Mouse (Mus musculus): ENCODE measurements around the gene Ccng1. TPM values are rescaled to one million over a fixed set of nuclear protein-coding genes. Genes with fewer than 3 reads are reported as not detected.
"Not testable (repeated sequence)": the region's sequence is repeated elsewhere in the genome, so short reads cannot be mapped to it uniquely, and the experiment has no call there.

Ccng1 gene
- total RNA-seq, 1 experiment = 252 TPM

DNA sequence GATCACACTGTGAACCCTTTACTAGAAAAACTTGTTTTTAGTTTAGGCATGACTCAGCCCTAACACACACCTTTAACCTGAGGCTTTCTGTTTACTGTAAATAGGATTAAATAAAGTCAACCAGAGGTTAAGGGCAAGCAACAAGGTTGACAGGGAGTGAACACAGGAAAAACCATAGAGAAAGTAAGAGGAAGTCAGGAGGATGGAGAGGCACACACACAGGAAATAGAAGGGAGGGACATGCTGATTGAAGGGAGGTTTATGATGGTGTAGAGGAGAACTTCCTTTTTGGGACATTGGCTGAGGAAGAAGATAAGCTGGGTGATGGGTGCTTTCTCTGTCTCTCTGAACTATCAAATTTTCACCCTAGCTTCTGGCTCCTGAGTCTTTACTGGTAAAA lies 36.8 kb downstream of the Ccng1 start:
- Histone ChIP-seq H3K36me3 (ENCODE audit: control insufficient read depth, insufficient read depth, low read length, poor library complexity, severe bottlenecking) (peaks cover 42% of the 10 kb centered on the region), H3K9me3 (ENCODE audit: control insufficient read depth, insufficient read depth, low read depth, low read length) (no peaks in the 10 kb centered on the region), H3K27ac (ENCODE audit: insufficient read depth, low read depth, low read length, poor library complexity, severe bottlenecking) (no peak overlapping the region), H3K9ac (ENCODE audit: insufficient read depth, low read depth, low read length, poor library complexity, severe bottlenecking) (no peak overlapping the region), H3K4me3 (ENCODE audit: insufficient read depth in 1 of 2, low read depth in 1 of 2, low read length in 2 of 2, poor library complexity in 1 of 2, severe bottlenecking in 1 of 2) (no peak overlapping the region), H3K4me1 (ENCODE audit: control insufficient read depth in 2 of 2, insufficient read depth in 2 of 2, low read length in 2 of 2, poor library complexity in 1 of 2) (no peaks in the 10 kb centered on the region)
- in situ Hi-C loops (cut with MboI; ENCODE audit: low sequenced_read_pairs in 2 of 2, unreplicated experiment in 2 of 2) = no loop called here
- no peak for DNase-seq (ENCODE audit: low read depth, low spot score)
- TF ChIP-seq MAFK (IDR thresholded peaks at IDR 0.05; ENCODE audit: insufficient read depth, low read depth, low read length) (no peak), HCFC1 (IDR thresholded peaks at IDR 0.05; ENCODE audit: borderline replicate concordance, insufficient read depth, low read length) (no peak), ZNF384 (IDR thresholded peaks at IDR 0.05; ENCODE audit: low read depth, low read length) (no peak), ZC3H11A (IDR thresholded peaks at IDR 0.05; ENCODE audit: borderline replicate concordance, low read depth, low read length) (no peak), CHD2 (IDR thresholded peaks at IDR 0.05; ENCODE audit: low read depth, low read length) (no peak)

DNA sequence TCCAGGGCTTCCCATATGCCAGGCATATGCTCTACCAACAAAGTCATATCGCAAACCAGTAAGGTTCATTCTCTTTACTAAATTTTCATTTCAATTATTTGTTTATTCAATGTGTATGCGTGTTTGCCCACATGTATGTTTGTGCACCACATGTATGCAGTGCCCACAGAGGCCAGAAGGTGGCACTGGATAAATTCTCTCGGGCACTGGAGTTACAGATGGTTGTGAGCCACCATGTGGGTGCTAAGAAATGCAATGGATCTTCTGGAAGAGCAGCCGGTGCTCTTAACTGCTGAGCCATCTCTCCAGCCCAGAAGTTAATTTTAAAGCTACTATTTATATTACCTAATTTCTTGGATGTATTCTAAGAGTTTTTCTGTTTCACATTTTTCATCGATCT lies 39.6 kb downstream of the Ccng1 start:
- in situ Hi-C loops (cut with MboI; ENCODE audit: low sequenced_read_pairs in 2 of 2, unreplicated experiment in 2 of 2) = no loop called here
- H3K9ac ChIP-seq (ENCODE audit: insufficient read depth, low read depth, low read length, poor library complexity, severe bottlenecking) = no peak overlapping the region

DNA sequence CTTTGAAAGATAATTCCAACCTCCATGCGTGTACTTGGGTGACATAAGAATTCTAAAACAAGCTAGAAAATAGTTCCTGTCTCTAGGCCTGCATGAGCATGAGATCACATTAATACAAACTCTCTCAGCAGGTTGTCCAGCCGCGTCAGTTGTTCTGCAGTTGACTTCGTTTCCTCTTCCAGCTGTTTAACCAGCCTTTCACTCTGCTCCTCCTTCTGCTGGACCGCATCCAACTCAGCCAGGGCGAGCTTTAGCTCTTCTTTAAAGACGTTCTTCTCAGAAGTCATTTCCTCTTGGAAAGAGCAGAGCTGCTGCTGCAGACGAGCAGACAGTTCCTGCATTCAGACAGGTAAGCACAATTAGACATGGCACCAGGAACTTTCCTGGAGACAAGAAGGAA lies 41.3 kb downstream of the Ccng1 start:
- peaks cover 36% of the 10 kb centered on the region for H3K36me3 ChIP-seq (ENCODE audit: control insufficient read depth, insufficient read depth, low read length, poor library complexity, severe bottlenecking)
- H3K27ac ChIP-seq (ENCODE audit: insufficient read depth, low read depth, low read length, poor library complexity, severe bottlenecking) = no peak overlapping the region
- no peak overlapping the region for H3K9ac ChIP-seq (ENCODE audit: insufficient read depth, low read depth, low read length, poor library complexity, severe bottlenecking)
- H3K4me3 ChIP-seq (ENCODE audit: insufficient read depth in 1 of 2, low read depth in 1 of 2, low read length in 2 of 2, poor library complexity in 1 of 2, severe bottlenecking in 1 of 2) = no peak overlapping the region
- no peak for DNase-seq (ENCODE audit: low read depth, low spot score)
- in situ Hi-C loops (cut with MboI; ENCODE audit: low sequenced_read_pairs in 2 of 2, unreplicated experiment in 2 of 2) = no loop called here
- no peaks in the 10 kb centered on the region for H3K9me3 ChIP-seq (ENCODE audit: control insufficient read depth, insufficient read depth, low read depth, low read length)
- TF ChIP-seq MAFK (IDR thresholded peaks at IDR 0.05; ENCODE audit: insufficient read depth, low read depth, low read length) (no peak), CHD2 (IDR thresholded peaks at IDR 0.05; ENCODE audit: low read depth, low read length) (no peak), HCFC1 (IDR thresholded peaks at IDR 0.05; ENCODE audit: borderline replicate concordance, insufficient read depth, low read length) (no peak), ZC3H11A (IDR thresholded peaks at IDR 0.05; ENCODE audit: borderline replicate concordance, low read depth, low read length) (no peak), ZNF384 (IDR thresholded peaks at IDR 0.05; ENCODE audit: low read depth, low read length) (no peak)
- H3K4me1 ChIP-seq (ENCODE audit: control insufficient read depth in 2 of 2, insufficient read depth in 2 of 2, low read length in 2 of 2, poor library complexity in 1 of 2) = no peaks in the 10 kb centered on the region

More for the DNA sequence above, 39.6 kb downstream of the Ccng1 start:
- no peak for DNase-seq (ENCODE audit: low read depth, low spot score)
- H3K36me3 ChIP-seq (ENCODE audit: control insufficient read depth, insufficient read depth, low read length, poor library complexity, severe bottlenecking) = peaks cover 33% of the 10 kb centered on the region
- no peak overlapping the region for H3K4me3 ChIP-seq (ENCODE audit: insufficient read depth in 1 of 2, low read depth in 1 of 2, low read length in 2 of 2, poor library complexity in 1 of 2, severe bottlenecking in 1 of 2)
- H3K4me1 ChIP-seq (ENCODE audit: control insufficient read depth in 2 of 2, insufficient read depth in 2 of 2, low read length in 2 of 2, poor library complexity in 1 of 2) = no peaks in the 10 kb centered on the region
- no peaks in the 10 kb centered on the region for H3K9me3 ChIP-seq (ENCODE audit: control insufficient read depth, insufficient read depth, low read depth, low read length)
- TF ChIP-seq HCFC1 (IDR thresholded peaks at IDR 0.05; ENCODE audit: borderline replicate concordance, insufficient read depth, low read length) (no peak), ZNF384 (IDR thresholded peaks at IDR 0.05; ENCODE audit: low read depth, low read length) (no peak), CHD2 (IDR thresholded peaks at IDR 0.05; ENCODE audit: low read depth, low read length) (no peak), ZC3H11A (IDR thresholded peaks at IDR 0.05; ENCODE audit: borderline replicate concordance, low read depth, low read length) (no peak), MAFK (IDR thresholded peaks at IDR 0.05; ENCODE audit: insufficient read depth, low read depth, low read length) (no peak)
- H3K27ac ChIP-seq (ENCODE audit: insufficient read depth, low read depth, low read length, poor library complexity, severe bottlenecking) = no peak overlapping the region

DNA sequence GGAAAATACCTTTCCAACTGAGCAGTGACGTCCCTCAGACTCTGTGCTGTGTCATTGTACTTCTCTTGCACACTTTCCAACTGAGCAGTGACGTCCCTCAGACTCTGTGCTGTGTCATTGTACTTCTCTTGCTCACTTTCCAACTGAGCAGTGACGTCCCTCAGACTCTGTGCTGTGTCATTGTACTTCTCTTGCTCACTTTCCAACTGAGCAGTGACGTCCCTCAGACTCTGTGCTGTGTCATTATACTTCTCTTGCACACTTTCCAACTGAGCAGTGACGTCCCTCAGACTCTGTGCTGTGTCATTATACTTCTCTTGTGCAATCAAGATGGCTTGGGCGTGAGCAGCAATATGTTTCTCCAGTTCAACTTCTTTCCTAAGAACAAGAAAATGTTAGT lies 45.2 kb downstream of the Ccng1 start:
- H3K4me1 ChIP-seq (ENCODE audit: control insufficient read depth in 2 of 2, insufficient read depth in 2 of 2, low read length in 2 of 2, poor library complexity in 1 of 2); H3K9me3 ChIP-seq (ENCODE audit: control insufficient read depth, insufficient read depth, low read depth, low read length); DNase-seq (ENCODE audit: low read depth, low spot score); in situ Hi-C loops (cut with MboI; ENCODE audit: low sequenced_read_pairs in 2 of 2, unreplicated experiment in 2 of 2); H3K9ac ChIP-seq (ENCODE audit: insufficient read depth, low read depth, low read length, poor library complexity, severe bottlenecking); H3K4me3 ChIP-seq (ENCODE audit: insufficient read depth in 1 of 2, low read depth in 1 of 2, low read length in 2 of 2, poor library complexity in 1 of 2, severe bottlenecking in 1 of 2); H3K27ac ChIP-seq (ENCODE audit: insufficient read depth, low read depth, low read length, poor library complexity, severe bottlenecking): not testable (repeated sequence)
- H3K36me3 ChIP-seq (ENCODE audit: control insufficient read depth, insufficient read depth, low read length, poor library complexity, severe bottlenecking) = peaks cover 44% of the 10 kb centered on the region

Other genes starting within 250 kb of the Ccng1 start
- 81.1 and 86.3 TPM in 2 replicates for gene Mat2b, start 60.1 kb downstream of the Ccng1 start, total RNA-seq (2012; rRNA removed)
- 108 TPM in 2 replicates for gene Hmmr, start 21.9 kb downstream of the Ccng1 start, total RNA-seq (2012; rRNA removed)
- gene Nudcd2, start 21.6 kb downstream of the Ccng1 start, total RNA-seq (2012; rRNA removed) = 124 and 133 TPM in 2 replicates